Mouse (Mus musculus) liver, embryonic 16.5 days (tissue): ENCODE measurements at regions not wholly inside any gene's neighbourhood (a gene's known extent, or its start where the extent isn't known, plus 50 kb on each side); places are given as distances from the start of the nearest gene placed in this dataset.
"Not testable (repeated sequence)": the region's sequence is repeated elsewhere in the genome, so short reads cannot be mapped to it uniquely, and the experiment has no call there.

Experiments
- ATAC-seq: fragments of 200-750 bp; cut with Nextera tagmentation; 2 replicates; pipeline ENCODE4 v1.8.0; 2017; ENCODE audit warnings: low read depth, mild to moderate bottlenecking, moderate number of reproducible peaks, moderate library complexity
- H3K27ac ChIP-seq: fragments of 300-500 bp; sonication (generic); 2 replicates; pipeline ENCODE4 v1.5.1; 2014; ENCODE audit warnings: mild to moderate bottlenecking, low read length
- H3K27me3 ChIP-seq: fragments of 300-500 bp; sonication (generic); 2 replicates; pipeline ENCODE4 v1.6.1; 2014; ENCODE audit warnings: low read depth, low read length, mixed read lengths; ENCODE audit not compliant: control insufficient read depth, insufficient read depth
- H3K36me3 ChIP-seq: fragments of 300-500 bp; sonication (generic); 2 replicates; pipeline ENCODE4 v1.6.1; 2014; ENCODE audit warnings: mild to moderate bottlenecking; ENCODE audit not compliant: control insufficient read depth, insufficient read depth
- H3K4me1 ChIP-seq: fragments of 300-500 bp; sonication (generic); 2 replicates; pipeline ENCODE4 v1.6.1; 2014; ENCODE audit warnings: low read depth, low read length, mixed read lengths; ENCODE audit not compliant: control insufficient read depth
- H3K4me2 ChIP-seq: fragments of 300-500 bp; sonication (generic); 2 replicates; pipeline ENCODE4 v1.6.1; 2014; ENCODE audit warnings: low read depth, low read length, mixed read lengths
- H3K4me3 ChIP-seq: fragments of 300-500 bp; sonication (generic); 2 replicates; pipeline ENCODE4 v1.5.1; 2014; ENCODE audit warnings: low read depth, mild to moderate bottlenecking, low read length
- H3K9ac ChIP-seq: fragments of 300-500 bp; sonication (generic); 2 replicates; pipeline ENCODE4 v1.6.1; 2014; ENCODE audit warnings: low read depth, low read length
- H3K9me3 ChIP-seq: fragments of 300-500 bp; sonication (generic); replicated peaks from 2 replicates; pipeline ENCODE4 v1.6.1; 2016; ENCODE audit warnings: low read length; ENCODE audit not compliant: control insufficient read depth
- WGBS: fragments of 180-500 bp; shearing (Covaris S2); extraction: QIAGEN DNeasy Blood & Tissue Kit; methylation state at CpG from one replicate; pipeline ENCODE4 v1.1.7; 2014; ENCODE audit not compliant: insufficient replicate concordance; 5-methylcytosine and 5-hydroxymethylcytosine counted together

DNA sequence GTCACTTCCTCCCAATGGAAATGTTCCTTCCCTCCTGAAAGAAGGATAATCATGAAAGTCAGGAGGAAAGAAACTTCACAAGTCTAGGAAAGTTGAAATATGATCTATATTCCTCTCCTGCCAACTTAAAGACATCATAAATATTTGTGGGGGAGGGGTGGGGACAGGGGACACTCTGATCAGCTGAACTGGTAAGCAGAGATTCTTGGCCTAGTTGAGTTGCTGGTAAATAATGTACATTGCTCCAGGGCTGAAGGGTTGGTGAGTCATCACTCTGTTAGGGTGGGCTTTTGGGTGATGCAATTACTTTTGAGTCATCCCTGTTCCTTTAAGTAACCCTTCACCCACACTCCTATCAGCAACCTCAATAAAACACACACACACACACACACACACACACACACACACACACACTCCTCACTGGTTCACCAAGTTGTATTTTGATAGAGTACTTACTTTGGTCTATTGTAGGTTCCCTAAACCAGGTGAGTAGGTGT, 56.0 kb downstream of the Ccdc71l start:
- H3K27me3 ChIP-seq = no peaks in the 10 kb centered on the region
- H3K36me3 ChIP-seq = no peaks in the 10 kb centered on the region
- no peak overlapping the region for H3K4me3 ChIP-seq
- no peak overlapping the region for H3K9ac ChIP-seq
- H3K27ac ChIP-seq = no peak overlapping the region
- no peaks in the 10 kb centered on the region for H3K9me3 ChIP-seq
- no peak overlapping the region for H3K4me2 ChIP-seq
- no peaks in the 10 kb centered on the region for H3K4me1 ChIP-seq
- no peak for ATAC-seq

- Histone ChIP-seq H3K4me2 (no peak overlapping the region), H3K4me3 (no peak overlapping the region), H3K9ac (no peak overlapping the region), H3K27me3 (no peaks in the 10 kb centered on the region), H3K4me1 (no peaks in the 10 kb centered on the region), H3K9me3 (no peaks in the 10 kb centered on the region), H3K27ac (no peak overlapping the region), H3K36me3 (no peaks in the 10 kb centered on the region)
- 42% methylated on average over 1 of the region's 1 CpGs for WGBS
- ATAC-seq = no peak
Measured at GRCm38 (mm10) chr12:32435126-32435525, 56.6 kb downstream of the Ccdc71l start.

DNA sequence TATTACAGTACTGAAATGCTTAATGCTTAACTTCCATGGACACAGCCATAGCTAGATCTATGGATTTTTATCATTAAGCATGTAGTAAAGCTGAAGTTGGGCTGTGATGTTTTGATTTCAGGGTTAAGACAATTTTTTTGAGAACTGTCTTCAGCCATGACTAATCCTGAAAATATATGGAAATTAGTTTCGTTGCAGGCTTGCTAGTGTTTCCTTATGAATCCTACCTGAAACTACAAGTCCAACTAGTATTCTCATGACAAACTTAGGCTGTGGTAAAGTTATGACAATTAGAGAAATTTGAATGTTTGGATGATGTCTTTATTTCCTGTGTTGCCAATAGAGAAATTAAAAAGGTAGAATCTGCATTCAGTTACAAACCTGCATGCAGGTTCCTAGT, 59.7 kb downstream of the Ccdc71l start:
- ATAC-seq = no peak
- 46% methylated on average over 1 of the region's 1 CpGs for WGBS

DNA sequence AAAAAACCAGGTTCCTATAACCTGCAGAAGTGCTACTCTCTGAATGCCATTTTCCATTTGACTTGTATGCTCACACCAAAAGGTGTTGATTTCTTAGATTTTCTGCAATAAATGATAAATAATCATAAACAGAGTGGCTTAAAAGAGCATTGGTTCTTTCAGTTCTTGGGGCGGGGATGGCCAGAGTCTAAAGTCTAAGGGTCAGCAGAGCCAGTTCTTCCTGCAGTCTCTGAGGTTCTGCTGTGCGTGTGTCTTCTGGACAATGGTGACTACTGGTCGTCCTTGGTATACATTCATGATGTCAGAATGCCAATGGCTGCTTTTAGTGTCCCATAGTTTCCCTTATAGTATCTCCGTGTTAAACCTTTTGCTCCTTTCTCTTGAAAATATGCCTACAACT, 66.3 kb downstream of the Ccdc71l start:
- H3K9ac ChIP-seq = no peak overlapping the region
- H3K27me3 ChIP-seq = no peaks in the 10 kb centered on the region
- no peak overlapping the region for H3K4me3 ChIP-seq
- no peak overlapping the region for H3K27ac ChIP-seq
- H3K36me3 ChIP-seq = no peaks in the 10 kb centered on the region
- no peaks in the 10 kb centered on the region for H3K9me3 ChIP-seq
- no peaks in the 10 kb centered on the region for H3K4me1 ChIP-seq
- ATAC-seq = no peak
- H3K4me2 ChIP-seq = no peak overlapping the region
- WGBS = 51% methylated on average over 4 of the region's 4 CpGs

More for the DNA sequence above, 59.7 kb downstream of the Ccdc71l start:
- no peak overlapping the region for H3K9ac ChIP-seq
- no peaks in the 10 kb centered on the region for H3K4me1 ChIP-seq
- no peaks in the 10 kb centered on the region for H3K27me3 ChIP-seq
- H3K27ac ChIP-seq = no peak overlapping the region
- no peak overlapping the region for H3K4me2 ChIP-seq
- no peaks in the 10 kb centered on the region for H3K9me3 ChIP-seq
- no peaks in the 10 kb centered on the region for H3K36me3 ChIP-seq
- H3K4me3 ChIP-seq = no peak overlapping the region

- no peaks in the 10 kb centered on the region for H3K4me1 ChIP-seq
- H3K9ac ChIP-seq = no peak overlapping the region
- no peak for ATAC-seq
- H3K27me3 ChIP-seq = no peaks in the 10 kb centered on the region
- no peak overlapping the region for H3K27ac ChIP-seq
- no peaks in the 10 kb centered on the region for H3K36me3 ChIP-seq
- no peak overlapping the region for H3K4me3 ChIP-seq
- no peaks in the 10 kb centered on the region for H3K9me3 ChIP-seq
- no peak overlapping the region for H3K4me2 ChIP-seq
Measured at GRCm38 (mm10) chr12:32445874-32446273, 67.4 kb downstream of the Ccdc71l start.

GRCm38 (mm10) chr12:32449373-32449772, 70.9 kb downstream of the Ccdc71l start:
- Histone ChIP-seq H3K27me3 (no peaks in the 10 kb centered on the region), H3K27ac (no peak overlapping the region), H3K36me3 (no peaks in the 10 kb centered on the region), H3K9ac (no peak overlapping the region), H3K4me2 (no peak overlapping the region), H3K9me3 (no peaks in the 10 kb centered on the region), H3K4me1 (no peaks in the 10 kb centered on the region), H3K4me3 (no peak overlapping the region)
- ATAC-seq = no peak

DNA sequence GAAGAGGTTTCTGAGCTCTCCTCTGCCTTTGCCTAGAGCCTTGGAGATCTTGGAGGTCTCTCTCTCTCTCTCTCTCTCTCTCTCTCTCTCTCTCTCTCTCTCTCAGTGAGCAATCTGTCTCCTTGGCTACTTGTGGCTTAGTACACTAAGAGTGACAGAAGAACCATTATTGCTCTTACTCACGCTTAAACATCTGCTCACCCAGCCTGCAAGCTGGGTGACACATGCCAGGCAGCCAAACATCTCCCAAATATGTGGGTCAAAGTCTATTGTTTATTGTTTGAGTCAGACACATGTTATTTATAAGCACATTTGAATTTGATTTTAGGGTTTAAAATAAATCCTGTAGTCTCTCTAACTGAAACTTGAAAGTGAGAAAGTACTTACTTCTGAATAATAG, 72.7 kb downstream of the Ccdc71l start:
- Histone ChIP-seq H3K9me3 (no peaks in the 10 kb centered on the region), H3K9ac (no peak overlapping the region), H3K4me2 (no peak overlapping the region), H3K27me3 (no peaks in the 10 kb centered on the region), H3K4me3 (no peak overlapping the region), H3K4me1 (no peaks in the 10 kb centered on the region), H3K36me3 (no peaks in the 10 kb centered on the region), H3K27ac (no peak overlapping the region)
- 42% methylated on average over 1 of the region's 1 CpGs for WGBS
- no peak for ATAC-seq

GRCm38 (mm10) chr12:32454794-32455193, 76.3 kb downstream of the Ccdc71l start:
- ATAC-seq = no peak
- no peaks in the 10 kb centered on the region for H3K9me3 ChIP-seq
- H3K4me3 ChIP-seq = no peak overlapping the region
- no peak overlapping the region for H3K9ac ChIP-seq
- H3K4me1 ChIP-seq = no peaks in the 10 kb centered on the region
- H3K27ac ChIP-seq = no peak overlapping the region
- H3K27me3 ChIP-seq = no peaks in the 10 kb centered on the region
- H3K4me2 ChIP-seq = no peak overlapping the region
- no peaks in the 10 kb centered on the region for H3K36me3 ChIP-seq

GRCm38 (mm10) chr12:32455231-32455630, 76.7 kb downstream of the Ccdc71l start:
- not testable (repeated sequence) for H3K4me2 ChIP-seq, H3K27me3 ChIP-seq, H3K4me3 ChIP-seq, H3K4me1 ChIP-seq, H3K9me3 ChIP-seq, H3K27ac ChIP-seq, H3K36me3 ChIP-seq, ATAC-seq, H3K9ac ChIP-seq
- 60% methylated on average over 3 of the region's 3 CpGs for WGBS

GRCm38 (mm10) chr12:32455913-32456312, 77.4 kb downstream of the Ccdc71l start:
- no peak overlapping the region for H3K4me2 ChIP-seq
- H3K9ac ChIP-seq = no peak overlapping the region
- no peaks in the 10 kb centered on the region for H3K36me3 ChIP-seq
- no peak for ATAC-seq
- H3K27ac ChIP-seq = no peak overlapping the region
- no peak overlapping the region for H3K4me3 ChIP-seq
- no peaks in the 10 kb centered on the region for H3K9me3 ChIP-seq
- H3K4me1 ChIP-seq = no peaks in the 10 kb centered on the region
- no peaks in the 10 kb centered on the region for H3K27me3 ChIP-seq
